Mouse (Mus musculus): Measurements from ENCODE around the gene Efcab8.

- TF ChIP-seq CTCF (IDR thresholded peaks at IDR 0.05; ENCODE audit: low read depth): no peak
- TF ChIP-seq EP300 (IDR thresholded peaks at IDR 0.05; ENCODE audit: low read depth): no peak
Observed at GRCm38 (mm10) chr2:153793366-153793765, 13.6 kb downstream of the Efcab8 start.

Data from liver, embryonic 14.5 days (tissue).